9 mouse cellular contexts compared by ENCODE assay signal in genomic region chr8:125996980-125997379, GRCm38 (mm10). TPM values are rescaled to one million over a fixed set of nuclear protein-coding genes. Genes with fewer than 3 reads are reported as not detected.
A peak's percentile ranks its signal among the peaks of the same experiment; 100 is the strongest.
DNase-seq lines count a peak whose midpoint lies in the region; ATAC-seq lines count a peak whose summit lies in the region.
"Had no signal": no experiment of that assay in that cellular context is flagged by ENCODE, and none has a peak within 500 bp of the region (broad histone marks: within the 10 kb centered on the region; RNA-seq: fewer than 3 reads in every experiment).

No protein-coding gene starts in this region.

- H3K27ac ChIP-seq in hindbrain, embryonic 10.5 days: no peak overlapping the region
- H3K27ac ChIP-seq in hindbrain, embryonic 11.5 days (ENCODE audit: low read depth, low read length): no peak overlapping the region
- no peak overlapping the region for H3K27ac ChIP-seq in embryonic facial prominence, embryonic 11.5 days (replicated peaks; ENCODE audit: low read depth, low read length)
- H3K27ac ChIP-seq in intestine, embryonic 16.5 days (ENCODE audit: low read length): peak overlapping the region; percentile 43
- no peak overlapping the region for H3K27ac ChIP-seq in midbrain, embryonic 16.5 days (ENCODE audit: low read length)
- H3K27ac ChIP-seq: heart, adult 2 months had no signal

- no peak overlapping the region for H3K9ac ChIP-seq in hindbrain, embryonic 11.5 days (ENCODE audit: low read depth, low read length)
- no peak overlapping the region for H3K9ac ChIP-seq in embryonic facial prominence, embryonic 11.5 days (replicated peaks; ENCODE audit: low read length)
- peak overlapping the region; percentile 25; the same call in 1 of the 2 replicates for H3K9ac ChIP-seq in intestine, embryonic 16.5 days (ENCODE audit: low read depth, low read length)
- H3K9ac ChIP-seq in midbrain, embryonic 16.5 days (ENCODE audit: low read depth, low read length): no peak overlapping the region; the same call in 1 of the 2 replicates

- DNase-seq in hindbrain, embryonic 10.5 days (ENCODE audit: low spot score): no peak
- no peak for DNase-seq in hindbrain, embryonic 11.5 days (ENCODE audit: low spot score)
- DNase-seq in embryonic facial prominence, embryonic 11.5 days (ENCODE audit: low spot score): peak; percentile 33
- DNase-seq in right cerebral cortex, postnatal 14 days: no peak
- no peak for DNase-seq in thymus, postnatal 0 days (ENCODE audit: low spot score)
- DNase-seq: heart, adult 2 months had no signal

- peaks cover 66% of the 10 kb centered on the region for H3K27me3 ChIP-seq in hindbrain, embryonic 10.5 days (ENCODE audit: insufficient read depth, poor library complexity, severe bottlenecking)
- H3K27me3 ChIP-seq in hindbrain, embryonic 11.5 days (ENCODE audit: control insufficient read depth, insufficient read depth, low read length): peaks cover 27% of the 10 kb centered on the region
- H3K27me3 ChIP-seq in embryonic facial prominence, embryonic 11.5 days (ENCODE audit: control insufficient read depth, insufficient read depth, low read length): peaks cover 8% of the 10 kb centered on the region
- H3K27me3 ChIP-seq in intestine, embryonic 16.5 days (replicated peaks; ENCODE audit: control insufficient read depth, insufficient read depth, low read length): no peaks in the 10 kb centered on the region
- peaks cover 9% of the 10 kb centered on the region; the same call in 1 of the 2 replicates for H3K27me3 ChIP-seq in midbrain, embryonic 16.5 days (ENCODE audit: control insufficient read depth, insufficient read depth, low read depth, low read length)

- H3K36me3 ChIP-seq in hindbrain, embryonic 10.5 days: no peaks in the 10 kb centered on the region
- no peaks in the 10 kb centered on the region for H3K36me3 ChIP-seq in hindbrain, embryonic 11.5 days (ENCODE audit: control insufficient read depth, insufficient read depth, low read length)
- no peaks in the 10 kb centered on the region for H3K36me3 ChIP-seq in embryonic facial prominence, embryonic 11.5 days (replicated peaks; ENCODE audit: control insufficient read depth, insufficient read depth, low read depth, low read length)
- H3K36me3 ChIP-seq in intestine, embryonic 16.5 days (ENCODE audit: control insufficient read depth, insufficient read depth, low read length): no peaks in the 10 kb centered on the region
- H3K36me3 ChIP-seq in midbrain, embryonic 16.5 days (ENCODE audit: control insufficient read depth, insufficient read depth, low read length): no peaks in the 10 kb centered on the region

- H3K4me3 ChIP-seq in hindbrain, embryonic 10.5 days: peak overlapping the region; percentile 67; the same call in 1 of the 2 replicates
- no peak overlapping the region for H3K4me3 ChIP-seq in hindbrain, embryonic 11.5 days (ENCODE audit: low read depth, low read length)
- H3K4me3 ChIP-seq in embryonic facial prominence, embryonic 11.5 days (ENCODE audit: low read depth, low read length): no peak overlapping the region
- peak overlapping the region; percentile 69 for H3K4me3 ChIP-seq in intestine, embryonic 16.5 days (ENCODE audit: low read length)
- H3K4me3 ChIP-seq in midbrain, embryonic 16.5 days (ENCODE audit: low read depth, low read length): peak overlapping the region; percentile 73
- H3K4me3 ChIP-seq: heart, adult 2 months had no signal

- no peak for ATAC-seq in hindbrain, embryonic 11.5 days (ENCODE audit: low FRiP score)
- no peak for ATAC-seq in embryonic facial prominence, embryonic 11.5 days (replicated peaks; ENCODE audit: insufficient number of reproducible peaks, low FRiP score, low TSS enrichment, low read depth)
- peak; percentile 27; the same call in 1 of the 2 replicates for ATAC-seq in intestine, embryonic 16.5 days
- no peak for ATAC-seq in midbrain, embryonic 16.5 days
- ATAC-seq in frontal cortex, adult (ENCODE audit: low TSS enrichment): no peak

- no peak overlapping the region for H3K4me2 ChIP-seq in hindbrain, embryonic 11.5 days (replicated peaks; ENCODE audit: low read depth, low read length)
- H3K4me2 ChIP-seq in embryonic facial prominence, embryonic 11.5 days (ENCODE audit: low read depth, low read length): peak overlapping the region; percentile 94
- H3K4me2 ChIP-seq in intestine, embryonic 16.5 days (ENCODE audit: low read depth, low read length): peak overlapping the region; percentile 85
- peak overlapping the region; percentile 79 for H3K4me2 ChIP-seq in midbrain, embryonic 16.5 days (ENCODE audit: low read length)

- peaks cover 25% of the 10 kb centered on the region for H3K4me1 ChIP-seq in hindbrain, embryonic 10.5 days (replicated peaks)
- H3K4me1 ChIP-seq in hindbrain, embryonic 11.5 days (replicated peaks; ENCODE audit: control insufficient read depth, insufficient read depth, low read length): 0 out of 2 replicates have a peak, but pooled peaks cover 2% of the 10 kb centered on the region
- H3K4me1 ChIP-seq in embryonic facial prominence, embryonic 11.5 days (ENCODE audit: control insufficient read depth, insufficient read depth, low read length): no peaks in the 10 kb centered on the region; the same call in 1 of the 2 replicates
- H3K4me1 ChIP-seq in intestine, embryonic 16.5 days (ENCODE audit: control insufficient read depth, insufficient read depth, low read length): peaks cover 13% of the 10 kb centered on the region
- peaks cover 21% of the 10 kb centered on the region for H3K4me1 ChIP-seq in midbrain, embryonic 16.5 days (ENCODE audit: control insufficient read depth, insufficient read depth, low read length)

- 33% methylated on average over 6 of the region's 6 CpGs for WGBS in hindbrain, embryonic 10.5 days
- WGBS in hindbrain, embryonic 11.5 days: 23% methylated on average over 6 of the region's 6 CpGs
- WGBS in embryonic facial prominence, embryonic 11.5 days: 25% methylated on average over 6 of the region's 6 CpGs
- 19% methylated on average over 6 of the region's 6 CpGs for WGBS in intestine, embryonic 16.5 days
- 27% methylated on average over 6 of the region's 6 CpGs for WGBS in midbrain, embryonic 16.5 days

- H3K9me3 ChIP-seq in hindbrain, embryonic 10.5 days: no peaks in the 10 kb centered on the region
- no peaks in the 10 kb centered on the region for H3K9me3 ChIP-seq in hindbrain, embryonic 11.5 days (ENCODE audit: control insufficient read depth, low read length)
- H3K9me3 ChIP-seq in embryonic facial prominence, embryonic 11.5 days (replicated peaks; ENCODE audit: control insufficient read depth, low read length): no peaks in the 10 kb centered on the region
- no peaks in the 10 kb centered on the region for H3K9me3 ChIP-seq in intestine, embryonic 16.5 days (ENCODE audit: control insufficient read depth, low read length)
- H3K9me3 ChIP-seq in midbrain, embryonic 16.5 days (replicated peaks; ENCODE audit: control insufficient read depth, low read length, poor library complexity, severe bottlenecking): no peaks in the 10 kb centered on the region

RNA-seq across cellular contexts. Expression of gene Kcnk1, which starts 2.0 kb away (rescaled TPM):
- polyA plus RNA-seq in hindbrain, embryonic 10.5 days (2016; fragmentation: Nextera tagmentation; extraction: Ambion mirVana): 6.8 and 11.0 TPM in 2 replicates
- polyA plus RNA-seq in hindbrain, embryonic 11.5 days (2014; fragmentation: Nextera tagmentation; extraction: Ambion mirVana): 9.6 and 10.4 TPM in 2 replicates
- 18.7 and 20.3 TPM in 2 replicates for polyA plus RNA-seq in embryonic facial prominence, embryonic 11.5 days (2014; fragmentation: Nextera tagmentation; extraction: Ambion mirVana)
- 41.5 and 47.2 TPM in 2 replicates for polyA plus RNA-seq in intestine, embryonic 16.5 days (2015; fragmentation: Nextera tagmentation; extraction: Ambion mirVana)
- polyA plus RNA-seq in midbrain, embryonic 16.5 days (2015; fragmentation: Nextera tagmentation; extraction: Ambion mirVana): 20.7 and 21.4 TPM in 2 replicates
- 1.5 and 1.9 TPM in 2 replicates for polyA plus RNA-seq in thymus, postnatal 0 days (2015; fragmentation: Nextera tagmentation; extraction: Ambion mirVana)

Comparison
In these comparisons a context has a peak if more than half of its experiments do, and no peak if none do; other contexts are left out.
1. H3K4me3 ChIP-seq: peak in hindbrain, embryonic 10.5 days (single experiment), intestine, embryonic 16.5 days (single experiment) and midbrain, embryonic 16.5 days (single experiment); none in hindbrain, embryonic 11.5 days (single experiment) and embryonic facial prominence, embryonic 11.5 days (single experiment).